Mouse (Mus musculus) limb, embryonic 10.5 days (tissue): ENCODE measurements at regions not wholly inside any gene's neighbourhood (a gene's known extent, or its start where the extent isn't known, plus 50 kb on each side); places are given as distances from the start of the nearest gene placed in this dataset.

Source experiments
- DNase-seq: peaks from one replicate; pipeline ENCODE4 v3.0.0-alpha.2; 2017; ENCODE audit warnings: low spot score
- H3K27ac ChIP-seq: fragments of 300-500 bp; sonication (generic); 2 replicates; pipeline ENCODE4 v1.5.1; 2016; ENCODE audit warnings: mild to moderate bottlenecking
- H3K27me3 ChIP-seq: fragments of 300-500 bp; sonication (generic); 2 replicates; pipeline ENCODE4 v1.6.1; 2016; ENCODE audit warnings: low read depth, mild to moderate bottlenecking; ENCODE audit not compliant: poor library complexity, severe bottlenecking
- H3K36me3 ChIP-seq: fragments of 300-500 bp; sonication (generic); 2 replicates; pipeline ENCODE4 v1.6.1; 2016; ENCODE audit warnings: mild to moderate bottlenecking, moderate library complexity
- H3K4me1 ChIP-seq: fragments of 300-500 bp; sonication (generic); 2 replicates; pipeline ENCODE4 v1.6.1; 2016
- H3K4me3 ChIP-seq: fragments of 300-500 bp; sonication (generic); 2 replicates; pipeline ENCODE4 v1.5.1; 2016; ENCODE audit warnings: mild to moderate bottlenecking, moderate library complexity
- H3K9me3 ChIP-seq: fragments of 300-500 bp; sonication (generic); replicated peaks from 2 replicates; pipeline ENCODE4 v1.6.1; 2016; ENCODE audit warnings: mild to moderate bottlenecking
- WGBS: fragments of 180-500 bp; shearing (Covaris S2); methylation state at CpG from one replicate; pipeline ENCODE4 v1.1.7; 2016; 5-methylcytosine and 5-hydroxymethylcytosine counted together

DNA sequence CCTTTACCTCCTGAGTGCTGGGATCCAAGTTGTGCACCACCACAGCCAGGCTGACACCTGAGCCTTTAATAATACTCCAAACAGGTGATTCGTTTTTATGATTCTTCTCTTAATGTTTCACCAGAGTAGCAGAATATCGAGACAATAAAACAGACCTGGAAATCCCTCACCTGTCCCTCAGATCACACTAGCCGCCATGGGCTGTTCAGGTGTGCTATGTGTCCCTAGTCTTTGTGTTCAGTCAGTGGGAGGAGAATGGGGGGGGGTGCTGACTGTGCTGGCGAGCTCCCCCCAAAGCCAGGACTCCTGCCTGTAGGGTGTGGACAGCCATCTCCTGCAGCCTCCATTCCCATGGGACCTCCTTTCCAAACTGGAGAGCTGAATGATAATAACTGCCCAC lies 168.9 kb upstream of the Nfe2l3 start:
- Histone ChIP-seq H3K9me3 (no peaks in the 10 kb centered on the region), H3K36me3 (no peaks in the 10 kb centered on the region), H3K4me3 (no peak overlapping the region), H3K27ac (no peak overlapping the region), H3K4me1 (no peaks in the 10 kb centered on the region), H3K27me3 (no peaks in the 10 kb centered on the region)
- WGBS: 89% methylated on average over 4 of the region's 4 CpGs
- DNase-seq: no peak

- no peak for DNase-seq
- peaks cover 12% of the 10 kb centered on the region for H3K4me1 ChIP-seq
- no peaks in the 10 kb centered on the region for H3K27me3 ChIP-seq
- no peak overlapping the region for H3K27ac ChIP-seq
- no peaks in the 10 kb centered on the region for H3K36me3 ChIP-seq
- no peak overlapping the region for H3K4me3 ChIP-seq
- 85% methylated on average over 3 of the region's 3 CpGs for WGBS
- H3K9me3 ChIP-seq: no peaks in the 10 kb centered on the region
Measured at GRCm38 (mm10) chr6:51265329-51265728, 167.1 kb upstream of the Nfe2l3 start.

- DNase-seq: no peak
- Histone ChIP-seq H3K27ac (no peak overlapping the region), H3K4me3 (no peak overlapping the region), H3K4me1 (peaks cover 18% of the 10 kb centered on the region), H3K27me3 (no peaks in the 10 kb centered on the region), H3K36me3 (no peaks in the 10 kb centered on the region), H3K9me3 (no peaks in the 10 kb centered on the region)
- 88% methylated on average over 6 of the region's 6 CpGs for WGBS
Measured at GRCm38 (mm10) chr6:51266721-51267120, 165.7 kb upstream of the Nfe2l3 start.

DNA sequence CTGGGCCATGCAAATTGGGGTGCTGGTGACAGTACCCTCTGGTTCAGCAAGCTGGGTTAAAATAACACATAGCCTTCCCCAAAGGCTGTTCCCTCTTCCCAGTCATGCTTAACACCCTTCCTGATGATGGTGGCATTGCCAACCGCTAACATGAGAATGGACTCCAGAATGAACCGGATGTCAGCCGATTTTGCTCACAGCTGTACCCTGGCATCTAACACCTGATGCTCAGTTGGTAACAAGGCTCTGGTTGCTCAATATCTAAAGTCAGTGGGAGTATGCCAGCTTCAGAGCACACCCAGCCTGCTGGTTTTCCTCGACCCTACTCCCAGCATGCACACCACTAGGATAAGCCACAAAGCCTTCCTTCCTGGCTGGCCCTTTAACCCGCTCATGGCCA lies 164.6 kb upstream of the Nfe2l3 start:
- no peak overlapping the region for H3K4me3 ChIP-seq
- H3K27ac ChIP-seq: no peak overlapping the region
- H3K27me3 ChIP-seq: no peaks in the 10 kb centered on the region
- H3K4me1 ChIP-seq: peaks cover 18% of the 10 kb centered on the region
- no peaks in the 10 kb centered on the region for H3K9me3 ChIP-seq
- WGBS: 88% methylated on average over 5 of the region's 5 CpGs
- H3K36me3 ChIP-seq: no peaks in the 10 kb centered on the region
- no peak for DNase-seq

- Histone ChIP-seq H3K4me1 (peaks cover 18% of the 10 kb centered on the region), H3K36me3 (no peaks in the 10 kb centered on the region), H3K9me3 (no peaks in the 10 kb centered on the region), H3K4me3 (no peak overlapping the region), H3K27me3 (no peaks in the 10 kb centered on the region), H3K27ac (no peak overlapping the region)
- no peak for DNase-seq
- 80% methylated on average over 5 of the region's 5 CpGs for WGBS
Measured at GRCm38 (mm10) chr6:51268931-51269330, 163.5 kb upstream of the Nfe2l3 start.

DNA sequence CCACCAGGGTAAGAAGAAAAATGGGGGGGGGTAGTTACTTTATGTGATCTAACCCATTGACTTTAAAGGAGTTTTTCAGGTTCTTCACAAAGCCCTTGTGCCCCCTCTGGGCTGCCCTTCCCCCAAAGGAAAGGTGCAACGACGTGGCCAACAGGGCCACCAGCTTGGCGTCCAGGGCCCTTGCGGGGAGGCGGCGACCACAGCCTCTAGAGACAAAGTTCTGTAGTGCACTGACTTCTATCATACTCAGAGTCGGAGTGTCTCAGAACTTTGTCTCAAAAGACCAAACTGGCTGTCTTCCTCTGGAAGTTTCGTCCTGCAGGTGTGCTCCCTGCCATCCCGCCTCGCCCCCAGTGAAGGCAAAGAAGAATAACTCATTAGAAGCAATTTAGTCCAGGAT lies 162.9 kb upstream of the Nfe2l3 start:
- peak; percentile 36 for DNase-seq
- Histone ChIP-seq H3K9me3 (no peaks in the 10 kb centered on the region), H3K27me3 (no peaks in the 10 kb centered on the region; the same call in 1 of the 2 replicates), H3K4me3 (peak overlapping the region; percentile 72), H3K27ac (peak overlapping the region; percentile 92), H3K4me1 (peaks cover 18% of the 10 kb centered on the region), H3K36me3 (no peaks in the 10 kb centered on the region)
- 23% methylated on average over 10 of the region's 10 CpGs for WGBS

- peak overlapping the region; percentile 92 for H3K27ac ChIP-seq
- WGBS: under 1% methylated on average over 80 of the region's 80 CpGs
- H3K4me1 ChIP-seq: peaks cover 18% of the 10 kb centered on the region
- no peaks in the 10 kb centered on the region for H3K9me3 ChIP-seq
- no peaks in the 10 kb centered on the region; the same call in 1 of the 2 replicates for H3K27me3 ChIP-seq
- DNase-seq: peak; percentile 98
- peak overlapping the region; percentile 72 for H3K4me3 ChIP-seq
- H3K36me3 ChIP-seq: no peaks in the 10 kb centered on the region
Measured at GRCm38 (mm10) chr6:51270216-51271127, 162.0 kb upstream of the Nfe2l3 start.

DNA sequence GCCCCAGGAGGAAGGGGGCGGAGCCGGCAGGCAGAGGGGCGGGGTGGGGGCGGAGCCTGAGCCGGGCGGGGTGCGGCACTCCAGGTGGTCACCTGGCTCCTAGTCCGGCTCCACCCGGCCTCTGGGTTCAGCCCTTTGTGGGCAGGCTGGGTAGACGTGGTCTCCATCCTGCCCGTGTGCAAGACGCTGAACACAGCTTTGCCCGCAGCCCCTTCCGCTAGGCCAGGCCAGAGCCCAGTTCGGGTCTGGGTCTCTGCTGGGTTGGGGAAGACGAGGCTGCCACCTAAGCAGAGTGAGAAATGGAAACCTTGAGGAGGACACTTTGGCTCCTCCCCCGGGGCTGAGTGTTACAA lies 161.4 kb upstream of the Nfe2l3 start:
- Histone ChIP-seq H3K4me3 (peak overlapping the region; percentile 72), H3K9me3 (no peaks in the 10 kb centered on the region), H3K36me3 (no peaks in the 10 kb centered on the region), H3K27me3 (no peaks in the 10 kb centered on the region; the same call in 1 of the 2 replicates), H3K27ac (peak overlapping the region; percentile 92), H3K4me1 (peaks cover 18% of the 10 kb centered on the region)
- no peak for DNase-seq
- WGBS: 2% methylated on average over 16 of the region's 17 CpGs

GRCm38 (mm10) chr6:51272136-51272736 lies 160.2 kb upstream of the Nfe2l3 start:
- Histone ChIP-seq H3K4me1 (peaks cover 18% of the 10 kb centered on the region), H3K27me3 (no peaks in the 10 kb centered on the region; the same call in 1 of the 2 replicates), H3K9me3 (no peaks in the 10 kb centered on the region), H3K36me3 (no peaks in the 10 kb centered on the region), H3K4me3 (no peak overlapping the region), H3K27ac (no peak overlapping the region)
- no peak for DNase-seq
- 89% methylated on average over 19 of the region's 19 CpGs for WGBS

GRCm38 (mm10) chr6:51279491-51279890 lies 153.0 kb upstream of the Nfe2l3 start:
- Histone ChIP-seq H3K4me1 (peaks cover 5% of the 10 kb centered on the region), H3K27ac (no peak overlapping the region), H3K4me3 (no peak overlapping the region), H3K9me3 (no peaks in the 10 kb centered on the region), H3K27me3 (no peaks in the 10 kb centered on the region), H3K36me3 (no peaks in the 10 kb centered on the region)
- no peak for DNase-seq
- WGBS: 90% methylated on average over 10 of the region's 10 CpGs

DNA sequence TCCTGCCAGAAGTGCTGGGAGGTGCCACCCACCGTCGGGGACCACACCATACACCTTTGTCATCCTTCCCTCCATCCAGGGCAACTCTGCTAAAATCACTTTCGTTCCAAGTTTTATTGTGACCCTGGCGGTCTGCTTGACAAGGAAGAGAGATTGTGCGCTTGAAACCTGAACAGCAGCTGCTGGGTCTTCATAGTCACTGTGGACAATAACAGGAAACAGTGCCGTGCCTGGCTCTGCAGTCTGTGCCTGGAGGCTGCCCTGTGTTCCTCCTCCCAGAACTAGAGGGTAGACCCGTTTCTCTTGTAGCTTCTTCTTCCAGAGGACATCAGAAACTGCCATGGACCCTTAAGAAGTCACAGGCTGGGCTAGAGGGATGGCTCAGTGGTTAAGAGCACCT lies 152.2 kb upstream of the Nfe2l3 start:
- 78% methylated on average over 7 of the region's 7 CpGs for WGBS
- DNase-seq: no peak
- no peaks in the 10 kb centered on the region for H3K27me3 ChIP-seq
- H3K27ac ChIP-seq: no peak overlapping the region
- peaks cover 12% of the 10 kb centered on the region for H3K4me1 ChIP-seq
- no peak overlapping the region for H3K4me3 ChIP-seq
- no peaks in the 10 kb centered on the region for H3K36me3 ChIP-seq
- H3K9me3 ChIP-seq: no peaks in the 10 kb centered on the region

DNA sequence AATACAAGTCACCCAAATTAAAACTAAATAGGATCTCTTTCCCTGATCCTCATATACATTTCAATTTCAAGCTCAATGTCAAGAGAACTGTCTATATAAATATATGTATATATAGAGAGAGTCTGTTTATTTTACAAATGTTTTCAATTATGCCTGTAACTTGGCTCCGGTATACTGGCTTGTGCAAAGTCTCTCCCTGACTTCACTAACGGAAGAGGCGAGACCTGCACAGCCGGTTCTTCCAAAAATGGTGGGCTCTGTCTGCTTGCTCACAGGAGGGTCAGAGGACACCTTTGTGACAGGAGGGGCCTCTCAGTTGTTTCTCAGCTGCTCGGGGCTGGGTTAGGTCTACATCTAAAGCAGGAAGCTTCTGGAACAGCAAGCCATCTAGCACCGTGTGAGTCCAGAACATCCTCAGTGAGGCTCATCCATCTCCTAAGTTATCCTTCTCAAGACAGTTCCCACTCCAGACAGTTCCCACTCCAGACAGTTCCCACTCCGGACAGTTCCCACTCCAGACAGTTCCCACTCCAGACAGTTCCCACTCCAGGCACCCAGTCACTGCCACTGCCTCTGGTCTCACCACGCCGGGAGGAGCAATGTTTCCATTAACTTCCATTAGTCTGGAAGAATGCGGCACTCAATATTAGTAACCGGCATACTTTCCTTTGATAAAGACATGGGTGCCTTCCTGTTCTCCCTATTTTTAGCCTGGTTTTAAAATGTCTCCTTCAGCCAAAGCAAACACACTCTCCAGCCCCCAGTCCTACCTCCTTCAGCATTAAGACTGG lies 148.4 kb upstream of the Nfe2l3 start:
- DNase-seq: no peak
- 79% methylated on average over 11 of the region's 11 CpGs for WGBS

GRCm38 (mm10) chr6:51284881-51285280 lies 147.6 kb upstream of the Nfe2l3 start:
- no peaks in the 10 kb centered on the region for H3K9me3 ChIP-seq
- no peaks in the 10 kb centered on the region for H3K27me3 ChIP-seq
- 0 out of 2 replicates have a peak overlapping the region, but pooled peaks have one; percentile 19 for H3K27ac ChIP-seq
- no peak overlapping the region for H3K4me3 ChIP-seq
- no peaks in the 10 kb centered on the region for H3K36me3 ChIP-seq
- WGBS: 79% methylated on average over 9 of the region's 9 CpGs
- H3K4me1 ChIP-seq: peaks cover 28% of the 10 kb centered on the region
- DNase-seq: no peak

More for the DNA sequence above, 148.4 kb upstream of the Nfe2l3 start:
- no peaks in the 10 kb centered on the region for H3K36me3 ChIP-seq
- H3K4me1 ChIP-seq: peaks cover 28% of the 10 kb centered on the region
- 0 out of 2 replicates have a peak overlapping the region, but pooled peaks have one; percentile 31 for H3K27ac ChIP-seq
- H3K4me3 ChIP-seq: no peak overlapping the region
- H3K9me3 ChIP-seq: no peaks in the 10 kb centered on the region
- H3K27me3 ChIP-seq: no peaks in the 10 kb centered on the region
